Mouse (Mus musculus): Measurements from ENCODE around the gene Morn5. TPM values are rescaled to one million over a fixed set of nuclear protein-coding genes. Genes with fewer than 3 reads are reported as not detected.

Gene Morn5
- polyA plus RNA-seq, 1 experiment from 2014 or later = not detected

- H3K27me3 ChIP-seq = peaks cover 100% of the 10 kb centered on the region
- no peak overlapping the region for H3K27ac ChIP-seq
- H3K4me3 ChIP-seq (replicated peaks) = peak overlapping the region; percentile 23
- 3% methylated on average over 31 of the region's 31 CpGs for WGBS
- H3K4me1 ChIP-seq (replicated peaks) = peaks cover 15% of the 10 kb centered on the region
- H3K9ac ChIP-seq (replicated peaks) = no peak overlapping the region
- H3K4me2 ChIP-seq = no peak overlapping the region
- ATAC-seq (ENCODE audit: insufficient number of reproducible peaks, insufficient read depth, low FRiP score, low TSS enrichment, low read depth) = no peak
- no peaks in the 10 kb centered on the region for H3K36me3 ChIP-seq
- H3K9me3 ChIP-seq = no peaks in the 10 kb centered on the region
These were observed 44.7 kb downstream of the Morn5 start for GRCm38 (mm10) chr2:36093914-36094475.

DNA sequence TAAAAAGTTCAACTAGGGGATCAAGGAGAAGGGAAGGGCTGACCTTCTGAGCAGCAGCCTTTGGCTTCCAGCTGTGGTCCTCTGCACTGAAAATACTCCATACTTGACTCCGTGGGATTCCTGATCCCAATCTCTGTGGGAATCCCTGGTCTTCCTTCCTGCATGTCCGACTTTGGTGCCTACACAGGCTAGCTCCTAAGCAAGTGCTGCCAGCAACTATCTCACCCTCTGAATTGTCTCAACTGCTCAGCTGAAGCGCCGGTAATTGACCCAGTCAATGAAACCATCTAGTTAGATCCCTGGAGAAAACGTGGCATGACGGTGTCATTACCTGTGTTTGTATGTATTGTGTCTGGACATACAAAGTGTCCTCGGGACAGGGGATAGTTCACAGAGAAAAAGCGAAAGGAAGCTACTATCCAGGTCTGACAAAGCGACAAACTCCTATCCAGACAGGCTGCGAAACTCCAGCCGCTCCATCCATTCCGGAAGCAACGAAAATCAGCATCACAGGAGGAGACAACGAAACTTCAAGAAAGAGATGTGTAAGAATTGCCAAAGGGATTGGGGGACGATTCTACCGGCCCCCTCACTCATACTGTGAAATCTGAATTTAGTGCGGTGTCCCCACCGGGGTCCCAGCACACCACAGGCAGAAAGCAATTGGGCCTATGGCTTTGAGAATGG is 48.0 kb downstream of the Morn5 start:
- WGBS = 3% methylated on average over 18 of the region's 18 CpGs
- Histone ChIP-seq H3K27me3 (peaks cover 100% of the 10 kb centered on the region), H3K36me3 (no peaks in the 10 kb centered on the region), H3K27ac (no peak overlapping the region), H3K4me3 (replicated peaks) (no peak overlapping the region), H3K4me1 (replicated peaks) (peaks cover 9% of the 10 kb centered on the region), H3K4me2 (no peak overlapping the region), H3K9ac (replicated peaks) (no peak overlapping the region), H3K9me3 (no peaks in the 10 kb centered on the region)
- ATAC-seq (ENCODE audit: insufficient number of reproducible peaks, insufficient read depth, low FRiP score, low TSS enrichment, low read depth) = no peak

DNA sequence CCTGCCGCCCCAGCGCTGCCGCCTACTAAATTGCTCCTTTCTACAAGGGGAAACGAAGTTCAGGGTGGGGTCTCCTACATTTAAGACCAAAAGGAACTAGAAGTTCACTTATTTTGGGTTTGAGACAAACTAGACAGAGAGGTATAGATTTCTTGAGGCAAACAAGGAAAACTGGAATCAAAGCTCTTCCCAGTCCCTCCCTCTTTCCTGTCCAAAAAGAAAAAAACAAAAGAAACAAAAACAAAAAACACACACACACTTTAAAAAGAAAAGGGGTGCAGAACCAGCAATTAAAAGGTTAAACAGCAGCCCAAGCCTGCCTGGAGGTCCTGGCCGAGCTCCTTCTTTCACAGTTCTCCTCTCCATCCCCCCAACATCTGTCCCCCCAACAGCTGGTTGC is 48.8 kb downstream of the Morn5 start:
- WGBS = 1% methylated on average over 5 of the region's 5 CpGs
- Histone ChIP-seq H3K36me3 (no peaks in the 10 kb centered on the region), H3K9ac (replicated peaks) (no peak overlapping the region), H3K9me3 (no peaks in the 10 kb centered on the region), H3K27me3 (peaks cover 100% of the 10 kb centered on the region), H3K4me1 (replicated peaks) (peaks cover 17% of the 10 kb centered on the region), H3K4me2 (no peak overlapping the region), H3K4me3 (replicated peaks) (no peak overlapping the region), H3K27ac (no peak overlapping the region)
- ATAC-seq (ENCODE audit: insufficient number of reproducible peaks, insufficient read depth, low FRiP score, low TSS enrichment, low read depth) = no peak

DNA sequence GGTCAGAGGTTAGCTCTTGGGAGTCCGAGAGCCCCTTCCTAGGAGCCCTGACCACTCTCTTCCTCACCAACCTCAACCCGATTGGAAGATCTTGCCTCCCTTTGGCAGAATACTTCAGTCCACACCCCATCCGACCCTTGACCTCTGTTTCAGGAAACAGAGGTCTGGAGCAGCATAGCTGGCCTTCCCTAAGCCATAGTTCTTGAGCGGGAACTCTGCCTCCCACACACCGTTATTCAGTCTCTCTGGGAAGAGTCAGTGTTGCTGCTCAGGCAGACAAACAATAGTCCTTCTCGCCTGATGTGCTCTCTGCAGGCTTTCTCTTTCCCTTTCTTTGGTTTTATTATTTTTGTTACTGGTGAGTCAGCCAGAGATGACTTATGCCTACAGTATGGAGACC is 50.5 kb downstream of the Morn5 start:
- peaks cover 34% of the 10 kb centered on the region for H3K4me1 ChIP-seq (replicated peaks)
- no peak for ATAC-seq (ENCODE audit: insufficient number of reproducible peaks, insufficient read depth, low FRiP score, low TSS enrichment, low read depth)
- H3K36me3 ChIP-seq = no peaks in the 10 kb centered on the region
- no peak overlapping the region for H3K4me2 ChIP-seq
- H3K9me3 ChIP-seq = no peaks in the 10 kb centered on the region
- no peak overlapping the region for H3K4me3 ChIP-seq (replicated peaks)
- no peak overlapping the region for H3K9ac ChIP-seq (replicated peaks)
- WGBS = 9% methylated on average over 6 of the region's 6 CpGs
- no peak overlapping the region for H3K27ac ChIP-seq
- peaks cover 100% of the 10 kb centered on the region for H3K27me3 ChIP-seq

GRCm38 (mm10) chr2:36101866-36102558 is 52.8 kb downstream of the Morn5 start:
- Histone ChIP-seq H3K9ac (replicated peaks) (no peak overlapping the region), H3K36me3 (no peaks in the 10 kb centered on the region), H3K27me3 (peaks cover 100% of the 10 kb centered on the region), H3K9me3 (no peaks in the 10 kb centered on the region), H3K4me3 (replicated peaks) (peak overlapping the region; percentile 40), H3K4me2 (peak overlapping the region; percentile 68), H3K27ac (no peak overlapping the region), H3K4me1 (replicated peaks) (peaks cover 44% of the 10 kb centered on the region)
- ATAC-seq (ENCODE audit: insufficient number of reproducible peaks, insufficient read depth, low FRiP score, low TSS enrichment, low read depth) = no peak
- WGBS = 3% methylated on average over 28 of the region's 28 CpGs

GRCm38 (mm10) chr2:36102559-36102946 is 53.3 kb downstream of the Morn5 start:
- Histone ChIP-seq H3K4me1 (replicated peaks) (peaks cover 44% of the 10 kb centered on the region), H3K9ac (replicated peaks) (0 out of 2 replicates have a peak overlapping the region, but pooled peaks have one; percentile 23), H3K27me3 (peaks cover 100% of the 10 kb centered on the region), H3K4me2 (peak overlapping the region; percentile 68), H3K9me3 (no peaks in the 10 kb centered on the region), H3K27ac (no peak overlapping the region), H3K4me3 (replicated peaks) (peak overlapping the region; percentile 40), H3K36me3 (no peaks in the 10 kb centered on the region)
- ATAC-seq (ENCODE audit: insufficient number of reproducible peaks, insufficient read depth, low FRiP score, low TSS enrichment, low read depth) = no peak
- WGBS = 3% methylated on average over 21 of the region's 21 CpGs

GRCm38 (mm10) chr2:36103069-36103554 is 53.9 kb downstream of the Morn5 start:
- H3K36me3 ChIP-seq = no peaks in the 10 kb centered on the region
- H3K4me2 ChIP-seq = peak overlapping the region; percentile 68
- 0 out of 2 replicates have a peak overlapping the region, but pooled peaks have one; percentile 23 for H3K9ac ChIP-seq (replicated peaks)
- ATAC-seq (ENCODE audit: insufficient number of reproducible peaks, insufficient read depth, low FRiP score, low TSS enrichment, low read depth) = no peak
- peak overlapping the region; percentile 40 for H3K4me3 ChIP-seq (replicated peaks)
- H3K27me3 ChIP-seq = peaks cover 100% of the 10 kb centered on the region
- H3K27ac ChIP-seq = no peak overlapping the region
- WGBS = 2% methylated on average over 21 of the region's 21 CpGs
- peaks cover 43% of the 10 kb centered on the region for H3K4me1 ChIP-seq (replicated peaks)
- no peaks in the 10 kb centered on the region for H3K9me3 ChIP-seq

- WGBS = under 1% methylated on average over 38 of the region's 38 CpGs
- Histone ChIP-seq H3K4me1 (replicated peaks) (peaks cover 40% of the 10 kb centered on the region), H3K27ac (no peak overlapping the region)
These were observed 54.5 kb downstream of the Morn5 start for GRCm38 (mm10) chr2:36103555-36104367.

GRCm38 (mm10) chr2:36104436-36104955 is 55.2 kb downstream of the Morn5 start:
- no peaks in the 10 kb centered on the region for H3K9me3 ChIP-seq
- peaks cover 40% of the 10 kb centered on the region for H3K4me1 ChIP-seq (replicated peaks)
- no peaks in the 10 kb centered on the region for H3K36me3 ChIP-seq
- peak overlapping the region; percentile 68 for H3K4me2 ChIP-seq
- H3K4me3 ChIP-seq (replicated peaks) = peak overlapping the region; percentile 40
- under 1% methylated on average over 32 of the region's 32 CpGs for WGBS
- H3K9ac ChIP-seq (replicated peaks) = 0 out of 2 replicates have a peak overlapping the region, but pooled peaks have one; percentile 31
- peaks cover 100% of the 10 kb centered on the region for H3K27me3 ChIP-seq
- ATAC-seq (ENCODE audit: insufficient number of reproducible peaks, insufficient read depth, low FRiP score, low TSS enrichment, low read depth) = no peak
- H3K27ac ChIP-seq = no peak overlapping the region

More at GRCm38 (mm10) chr2:36103555-36104367, 54.5 kb downstream of the Morn5 start:
- no peak for ATAC-seq (ENCODE audit: insufficient number of reproducible peaks, insufficient read depth, low FRiP score, low TSS enrichment, low read depth)
- peak overlapping the region; percentile 40 for H3K4me3 ChIP-seq (replicated peaks)
- H3K36me3 ChIP-seq = no peaks in the 10 kb centered on the region
- no peaks in the 10 kb centered on the region for H3K9me3 ChIP-seq
- no peak overlapping the region; the same call in 1 of the 2 replicates for H3K9ac ChIP-seq (replicated peaks)
- H3K4me2 ChIP-seq = peak overlapping the region; percentile 68
- peaks cover 100% of the 10 kb centered on the region for H3K27me3 ChIP-seq

- H3K36me3 ChIP-seq = no peaks in the 10 kb centered on the region
- H3K9ac ChIP-seq (replicated peaks) = peak within 1 kb of the TSS; percentile 31; the same call in 1 of the 2 replicates
- no peak for ATAC-seq (ENCODE audit: insufficient number of reproducible peaks, insufficient read depth, low FRiP score, low TSS enrichment, low read depth)
- 1% methylated on average over 56 of the region's 58 CpGs for WGBS
- no peak within 1 kb of the TSS for H3K27ac ChIP-seq
- H3K27me3 ChIP-seq = peaks cover 100% of the 10 kb centered on the region
- H3K4me3 ChIP-seq (replicated peaks) = peak within 1 kb of the TSS; percentile 40
- H3K9me3 ChIP-seq = no peaks in the 10 kb centered on the region
- H3K4me2 ChIP-seq = peak within 1 kb of the TSS; percentile 68
- H3K4me1 ChIP-seq (replicated peaks) = peaks cover 40% of the 10 kb centered on the region
These were observed 55.9 kb downstream of the Morn5 start, which contains the start of gene Lhx6 for GRCm38 (mm10) chr2:36104956-36105741. Gene Lhx6 (minus strand): TSS chr2:36105408.

All from limb, embryonic 12.5 days (tissue).